Mouse (Mus musculus): ENCODE data around the gene Upk3a. TPM values are rescaled to one million over a fixed set of nuclear protein-coding genes. Genes with fewer than 3 reads are reported as not detected.

Upk3a gene
- polyA plus RNA-seq, 1 experiment from 2014 or later: 12.6 TPM

GRCm38 (mm10) chr15:84995967-84996366 lies 21.0 kb upstream of the Upk3a start:
- Histone ChIP-seq H3K4me3 (ENCODE audit: low read length) (no peak overlapping the region), H3K36me3 (ENCODE audit: control insufficient read depth, insufficient read depth, low read length) (no peaks in the 10 kb centered on the region), H3K27ac (ENCODE audit: low read depth, low read length) (no peak overlapping the region), H3K9ac (ENCODE audit: low read depth, low read length) (no peak overlapping the region), H3K4me1 (ENCODE audit: control insufficient read depth, insufficient read depth, low read length) (0 out of 2 replicates have a peak, but pooled peaks cover 4% of the 10 kb centered on the region), H3K4me2 (replicated peaks; ENCODE audit: low read depth, low read length) (no peak overlapping the region), H3K27me3 (ENCODE audit: control insufficient read depth, insufficient read depth, low read length) (0 out of 2 replicates have a peak, but pooled peaks cover 2% of the 10 kb centered on the region), H3K9me3 (ENCODE audit: control insufficient read depth, low read length) (no peaks in the 10 kb centered on the region)
- ATAC-seq (ENCODE audit: low FRiP score, low TSS enrichment): no peak
- WGBS: 0% methylated on average over 1 of the region's 1 CpGs

GRCm38 (mm10) chr15:84997768-84998454 lies 19.0 kb upstream of the Upk3a start:
- WGBS: 68% methylated on average over 14 of the region's 14 CpGs

GRCm38 (mm10) chr15:84999911-85000310 lies 17.0 kb upstream of the Upk3a start:
- Histone ChIP-seq H3K36me3 (ENCODE audit: control insufficient read depth, insufficient read depth, low read length) (no peaks in the 10 kb centered on the region), H3K27ac (ENCODE audit: low read depth, low read length) (no peak overlapping the region), H3K4me3 (ENCODE audit: low read length) (no peak overlapping the region), H3K4me1 (ENCODE audit: control insufficient read depth, insufficient read depth, low read length) (0 out of 2 replicates have a peak, but pooled peaks cover 2% of the 10 kb centered on the region), H3K9me3 (ENCODE audit: control insufficient read depth, low read length) (no peaks in the 10 kb centered on the region), H3K9ac (ENCODE audit: low read depth, low read length) (no peak overlapping the region), H3K4me2 (replicated peaks; ENCODE audit: low read depth, low read length) (no peak overlapping the region), H3K27me3 (ENCODE audit: control insufficient read depth, insufficient read depth, low read length) (0 out of 2 replicates have a peak, but pooled peaks cover 2% of the 10 kb centered on the region)
- WGBS: 72% methylated on average over 7 of the region's 7 CpGs
- ATAC-seq (ENCODE audit: low FRiP score, low TSS enrichment): no peak

More at GRCm38 (mm10) chr15:84997768-84998454, 19.0 kb upstream of the Upk3a start:
- H3K36me3 ChIP-seq (ENCODE audit: control insufficient read depth, insufficient read depth, low read length): no peaks in the 10 kb centered on the region
- H3K9ac ChIP-seq (ENCODE audit: low read depth, low read length): no peak overlapping the region
- no peak overlapping the region for H3K4me2 ChIP-seq (replicated peaks; ENCODE audit: low read depth, low read length)
- H3K27me3 ChIP-seq (ENCODE audit: control insufficient read depth, insufficient read depth, low read length): 0 out of 2 replicates have a peak, but pooled peaks cover 2% of the 10 kb centered on the region
- no peak overlapping the region for H3K27ac ChIP-seq (ENCODE audit: low read depth, low read length)
- H3K9me3 ChIP-seq (ENCODE audit: control insufficient read depth, low read length): no peaks in the 10 kb centered on the region
- H3K4me1 ChIP-seq (ENCODE audit: control insufficient read depth, insufficient read depth, low read length): 0 out of 2 replicates have a peak, but pooled peaks cover 4% of the 10 kb centered on the region
- ATAC-seq (ENCODE audit: low FRiP score, low TSS enrichment): no peak
- no peak overlapping the region for H3K4me3 ChIP-seq (ENCODE audit: low read length)

- Histone ChIP-seq H3K27ac (ENCODE audit: low read depth, low read length) (no peak overlapping the region), H3K36me3 (ENCODE audit: control insufficient read depth, insufficient read depth, low read length) (no peaks in the 10 kb centered on the region), H3K27me3 (ENCODE audit: control insufficient read depth, insufficient read depth, low read length) (0 out of 2 replicates have a peak, but pooled peaks cover 2% of the 10 kb centered on the region), H3K4me2 (replicated peaks; ENCODE audit: low read depth, low read length) (no peak overlapping the region; the same call in 1 of the 2 replicates), H3K4me1 (ENCODE audit: control insufficient read depth, insufficient read depth, low read length) (no peaks in the 10 kb centered on the region), H3K9me3 (ENCODE audit: control insufficient read depth, low read length) (no peaks in the 10 kb centered on the region), H3K4me3 (ENCODE audit: low read length) (no peak overlapping the region), H3K9ac (ENCODE audit: low read depth, low read length) (no peak overlapping the region)
- peak; percentile 78 for ATAC-seq (ENCODE audit: low FRiP score, low TSS enrichment)
- 19% methylated on average over 29 of the region's 29 CpGs for WGBS
Measured at GRCm38 (mm10) chr15:85000984-85001982, 15.7 kb upstream of the Upk3a start.

- ATAC-seq (ENCODE audit: low FRiP score, low TSS enrichment): no peak
- Histone ChIP-seq H3K4me1 (ENCODE audit: control insufficient read depth, insufficient read depth, low read length) (peaks cover 12% of the 10 kb centered on the region; the same call in 1 of the 2 replicates), H3K27me3 (ENCODE audit: control insufficient read depth, insufficient read depth, low read length) (no peaks in the 10 kb centered on the region), H3K4me2 (replicated peaks; ENCODE audit: low read depth, low read length) (no peak overlapping the region), H3K36me3 (ENCODE audit: control insufficient read depth, insufficient read depth, low read length) (no peaks in the 10 kb centered on the region), H3K27ac (ENCODE audit: low read depth, low read length) (no peak overlapping the region), H3K4me3 (ENCODE audit: low read length) (no peak overlapping the region), H3K9ac (ENCODE audit: low read depth, low read length) (no peak overlapping the region), H3K9me3 (ENCODE audit: control insufficient read depth, low read length) (no peaks in the 10 kb centered on the region)
- 74% methylated on average over 8 of the region's 8 CpGs for WGBS
Measured at GRCm38 (mm10) chr15:85009666-85010065, 7.3 kb upstream of the Upk3a start.

GRCm38 (mm10) chr15:85011895-85012661 lies 4.9 kb upstream of the Upk3a start:
- H3K9me3 ChIP-seq (ENCODE audit: control insufficient read depth, low read length): no peaks in the 10 kb centered on the region
- peak overlapping the region; percentile 10; the same call in 1 of the 2 replicates for H3K4me2 ChIP-seq (replicated peaks; ENCODE audit: low read depth, low read length)
- peak overlapping the region; percentile 23; the same call in 1 of the 2 replicates for H3K9ac ChIP-seq (ENCODE audit: low read depth, low read length)
- 30% methylated on average over 19 of the region's 19 CpGs for WGBS
- no peaks in the 10 kb centered on the region for H3K36me3 ChIP-seq (ENCODE audit: control insufficient read depth, insufficient read depth, low read length)
- H3K27ac ChIP-seq (ENCODE audit: low read depth, low read length): no peak overlapping the region
- H3K4me1 ChIP-seq (ENCODE audit: control insufficient read depth, insufficient read depth, low read length): peaks cover 12% of the 10 kb centered on the region; the same call in 1 of the 2 replicates
- H3K27me3 ChIP-seq (ENCODE audit: control insufficient read depth, insufficient read depth, low read length): peaks cover 9% of the 10 kb centered on the region
- no peak overlapping the region for H3K4me3 ChIP-seq (ENCODE audit: low read length)
- no peak for ATAC-seq (ENCODE audit: low FRiP score, low TSS enrichment)

GRCm38 (mm10) chr15:85012662-85013054 lies 4.3 kb upstream of the Upk3a start:
- Histone ChIP-seq H3K27me3 (ENCODE audit: control insufficient read depth, insufficient read depth, low read length) (peaks cover 13% of the 10 kb centered on the region), H3K4me3 (ENCODE audit: low read length) (no peak overlapping the region), H3K9me3 (ENCODE audit: control insufficient read depth, low read length) (no peaks in the 10 kb centered on the region), H3K27ac (ENCODE audit: low read depth, low read length) (no peak overlapping the region), H3K36me3 (ENCODE audit: control insufficient read depth, insufficient read depth, low read length) (no peaks in the 10 kb centered on the region), H3K4me1 (ENCODE audit: control insufficient read depth, insufficient read depth, low read length) (peaks cover 12% of the 10 kb centered on the region; the same call in 1 of the 2 replicates), H3K4me2 (replicated peaks; ENCODE audit: low read depth, low read length) (0 out of 2 replicates have a peak overlapping the region, but pooled peaks have one; percentile 10), H3K9ac (ENCODE audit: low read depth, low read length) (peak overlapping the region; percentile 23)
- 0 out of 2 replicates have a peak, but pooled peaks have one; percentile 16 for ATAC-seq (ENCODE audit: low FRiP score, low TSS enrichment)
- WGBS: 24% methylated on average over 2 of the region's 2 CpGs

- H3K27me3 ChIP-seq (ENCODE audit: control insufficient read depth, insufficient read depth, low read length): peaks cover 13% of the 10 kb centered on the region
- ATAC-seq (ENCODE audit: low FRiP score, low TSS enrichment): no peak
- no peak overlapping the region for H3K4me2 ChIP-seq (replicated peaks; ENCODE audit: low read depth, low read length)
- H3K36me3 ChIP-seq (ENCODE audit: control insufficient read depth, insufficient read depth, low read length): no peaks in the 10 kb centered on the region
- H3K27ac ChIP-seq (ENCODE audit: low read depth, low read length): no peak overlapping the region
- H3K4me1 ChIP-seq (ENCODE audit: control insufficient read depth, insufficient read depth, low read length): peaks cover 12% of the 10 kb centered on the region; the same call in 1 of the 2 replicates
- H3K4me3 ChIP-seq (ENCODE audit: low read length): no peak overlapping the region
- WGBS: 83% methylated on average over 11 of the region's 11 CpGs
- no peaks in the 10 kb centered on the region for H3K9me3 ChIP-seq (ENCODE audit: control insufficient read depth, low read length)
- no peak overlapping the region for H3K9ac ChIP-seq (ENCODE audit: low read depth, low read length)
Measured at GRCm38 (mm10) chr15:85015771-85016170, 1.2 kb upstream of the Upk3a start.
